Mouse (Mus musculus): Measurements from ENCODE around the gene Inpp4a.

GRCm38 (mm10) chr1:37324569-37324968 is 24.9 kb downstream of the Inpp4a start:
- TF ChIP-seq CTCF (IDR thresholded peaks at IDR 0.05; ENCODE audit: low read depth, low read length) (no peak), GATA1 (IDR thresholded peaks at IDR 0.05; ENCODE audit: borderline replicate concordance, low read length) (no peak), POLR2AphosphoS5 (IDR thresholded peaks at IDR 0.05; ENCODE audit: insufficient replicate concordance, low read depth, low read length) (no peak), TAL1 (conservative IDR thresholded peaks at IDR 0.05; ENCODE audit: low read depth, low read length) (no peak), GATA2 (IDR thresholded peaks at IDR 0.05; ENCODE audit: borderline replicate concordance, low read depth, low read length) (no peak)
